Mouse (Mus musculus) kidney, adult 2 months (tissue): ENCODE results near the gene Hspb7.

Experiments used
- CTCF ChIP-seq: fragments of 200-500 bp; conservative IDR thresholded peaks from 2 replicates; pipeline ENCODE4 v1.5.1; 2011; ENCODE audit warnings: low read depth, mild to moderate bottlenecking, control low read depth, low read length, moderate library complexity, mixed read lengths; ENCODE audit not compliant: insufficient read depth, insufficient read length
- POLR2A ChIP-seq: fragments of 200-500 bp; IDR thresholded peaks from one replicate; pipeline ENCODE4 v1.6.1; 2011; ENCODE audit warnings: low read depth, low read length, control low read depth

DNA sequence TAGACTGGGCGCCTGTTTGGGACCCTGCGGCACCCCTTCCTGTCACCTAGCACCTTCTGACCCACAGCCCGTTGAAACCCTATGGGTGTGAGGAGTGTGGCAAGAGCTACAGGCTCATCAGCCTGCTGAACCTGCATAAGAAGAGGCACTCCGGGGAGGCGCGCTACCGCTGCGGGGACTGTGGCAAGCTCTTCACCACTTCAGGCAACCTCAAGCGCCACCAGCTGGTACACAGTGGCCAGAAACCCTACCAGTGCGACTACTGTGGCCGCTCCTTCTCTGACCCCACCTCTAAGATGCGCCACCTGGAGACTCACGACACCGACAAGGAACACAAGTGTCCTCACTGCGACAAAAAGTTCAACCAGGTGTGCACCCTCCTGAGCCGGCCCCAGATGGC lies 44.1 kb downstream of the Hspb7 start:
- TF ChIP-seq CTCF (no peak), POLR2A (no peak)
